Mouse (Mus musculus): Measurements from ENCODE around the gene Cfap44.

Cfap44 gene

GRCm38 (mm10) chr16:44531239-44531797, 136.7 kb downstream of the Cfap44 start:
- DNase-seq (ENCODE audit: low spot score), result no peak
